Mouse (Mus musculus): ENCODE measurements around the gene Mea1. TPM values are rescaled to one million over a fixed set of nuclear protein-coding genes. Genes with fewer than 3 reads are reported as not detected.

Mea1 gene
- polyA plus RNA-seq, 1 experiment from 2014 or later: 240 TPM

DNA sequence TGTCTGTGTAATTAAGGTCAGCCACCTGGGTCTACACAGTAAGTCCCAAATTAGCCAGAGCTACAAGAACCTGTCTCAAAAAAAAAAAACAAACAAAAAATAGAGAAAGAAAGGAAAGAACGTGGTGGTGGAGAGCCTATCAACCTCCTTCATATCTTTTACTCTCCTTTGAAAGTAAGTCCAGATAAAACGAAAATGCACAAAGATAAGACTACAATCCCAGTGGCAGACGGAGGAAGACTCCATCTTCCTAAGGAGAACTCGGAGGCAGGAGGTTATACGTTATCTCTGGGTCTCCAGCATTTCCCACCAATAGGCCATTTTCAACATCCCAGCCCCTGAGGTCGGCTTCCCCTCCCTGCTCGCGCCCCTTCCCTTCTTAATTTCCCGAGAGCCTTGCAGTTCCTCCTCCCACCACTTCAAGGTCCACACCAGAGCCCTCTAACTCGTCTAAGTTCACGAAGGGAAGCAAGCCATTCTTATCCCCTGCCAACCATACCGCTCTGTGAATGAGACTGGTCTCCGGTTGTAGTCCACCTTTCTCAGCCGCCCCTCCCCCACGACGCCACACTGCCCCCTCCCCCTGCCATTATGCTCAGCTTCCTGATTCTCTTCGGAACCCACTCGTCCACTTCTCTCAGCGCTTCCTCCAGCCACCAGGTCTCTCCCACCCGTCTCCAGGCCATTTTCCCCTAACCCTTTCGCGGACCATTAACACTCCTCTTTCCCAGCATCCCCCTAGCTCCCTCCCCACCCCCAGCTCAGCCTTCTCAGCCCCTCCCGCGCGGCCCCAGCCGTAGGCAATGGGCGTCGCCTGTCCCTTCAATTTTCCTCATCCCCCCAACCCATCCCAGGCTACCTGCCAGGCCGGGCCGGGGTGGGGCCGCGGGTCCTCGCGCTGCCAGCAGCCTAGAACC is 1.5 kb downstream of the Mea1 start:
- H3K4me3 ChIP-seq (replicated peaks; ENCODE audit: low read depth, low read length): peak overlapping the region; percentile 82
- no peaks in the 10 kb centered on the region for H3K9me3 ChIP-seq (ENCODE audit: control insufficient read depth, low read length)
- peak overlapping the region; percentile 90 for H3K27ac ChIP-seq (replicated peaks; ENCODE audit: low read depth, low read length)
- peaks cover 19% of the 10 kb centered on the region for H3K4me1 ChIP-seq (ENCODE audit: control insufficient read depth, insufficient read depth, low read length)
- 1% methylated on average over 34 of the region's 34 CpGs for WGBS
- H3K36me3 ChIP-seq (ENCODE audit: control insufficient read depth, insufficient read depth, low read length): peaks cover 56% of the 10 kb centered on the region
- H3K27me3 ChIP-seq (ENCODE audit: control insufficient read depth, insufficient read depth, low read length): no peaks in the 10 kb centered on the region
- DNase-seq (peak; percentile 75), ATAC-seq (ENCODE audit: low FRiP score, low TSS enrichment) (no peak; the same call in none of the 2 replicates)
- peak overlapping the region; percentile 76 for H3K4me2 ChIP-seq (ENCODE audit: low read length)
- peak overlapping the region; percentile 69 for H3K9ac ChIP-seq (replicated peaks; ENCODE audit: low read length)

DNA sequence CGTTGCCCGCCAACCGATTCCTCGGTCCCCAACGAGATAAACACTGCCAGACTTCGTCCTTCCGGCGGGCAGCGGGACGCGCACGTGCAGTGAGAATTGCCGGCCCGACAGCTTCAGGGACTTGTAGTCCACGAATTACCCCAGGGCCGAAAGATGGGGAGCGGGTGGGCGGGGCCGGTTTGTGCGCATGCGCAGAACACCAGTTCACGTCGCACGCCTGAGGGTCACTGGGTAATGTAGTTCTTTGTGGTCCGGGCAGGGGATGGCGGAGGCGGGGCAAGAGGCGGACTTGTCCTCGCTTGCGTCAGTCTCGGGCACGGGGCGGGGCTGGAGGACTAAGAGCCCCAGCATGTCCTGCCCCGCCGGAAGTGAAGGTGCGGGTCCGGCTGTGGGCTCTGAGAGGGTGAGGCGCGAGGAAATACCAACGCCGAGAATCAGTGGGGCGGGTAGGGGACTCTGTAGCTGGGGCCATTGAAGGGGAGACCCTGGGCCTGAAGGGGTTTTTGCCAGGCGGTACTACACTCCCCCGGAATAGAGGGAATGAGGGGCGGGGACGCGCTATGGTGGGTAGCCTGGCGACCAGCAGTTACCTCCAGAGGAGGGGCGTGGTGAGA is 2.3 kb downstream of the Mea1 start, which contains the start of gene Klhdc3:
Gene Klhdc3, minus strand, starts transcription at position 155 of the 614 bp plus-strand sequence.
- DNase-seq (peak; percentile 99), ATAC-seq (ENCODE audit: low FRiP score, low TSS enrichment) (peak; percentile 98)
- peaks cover 19% of the 10 kb centered on the region for H3K4me1 ChIP-seq (ENCODE audit: control insufficient read depth, insufficient read depth, low read length)
- H3K36me3 ChIP-seq (ENCODE audit: control insufficient read depth, insufficient read depth, low read length): peaks cover 56% of the 10 kb centered on the region
- peak within 1 kb of the TSS; percentile 97 for H3K4me2 ChIP-seq (ENCODE audit: low read length)
- H3K4me3 ChIP-seq (replicated peaks; ENCODE audit: low read depth, low read length): peak within 1 kb of the TSS; percentile 82
- H3K9ac ChIP-seq (replicated peaks; ENCODE audit: low read length): peak within 1 kb of the TSS; percentile 69
- H3K27me3 ChIP-seq (ENCODE audit: control insufficient read depth, insufficient read depth, low read length): no peaks in the 10 kb centered on the region
- WGBS: under 1% methylated on average over 49 of the region's 49 CpGs
- no peaks in the 10 kb centered on the region for H3K9me3 ChIP-seq (ENCODE audit: control insufficient read depth, low read length)
- peak within 1 kb of the TSS; percentile 90 for H3K27ac ChIP-seq (replicated peaks; ENCODE audit: low read depth, low read length)

DNA sequence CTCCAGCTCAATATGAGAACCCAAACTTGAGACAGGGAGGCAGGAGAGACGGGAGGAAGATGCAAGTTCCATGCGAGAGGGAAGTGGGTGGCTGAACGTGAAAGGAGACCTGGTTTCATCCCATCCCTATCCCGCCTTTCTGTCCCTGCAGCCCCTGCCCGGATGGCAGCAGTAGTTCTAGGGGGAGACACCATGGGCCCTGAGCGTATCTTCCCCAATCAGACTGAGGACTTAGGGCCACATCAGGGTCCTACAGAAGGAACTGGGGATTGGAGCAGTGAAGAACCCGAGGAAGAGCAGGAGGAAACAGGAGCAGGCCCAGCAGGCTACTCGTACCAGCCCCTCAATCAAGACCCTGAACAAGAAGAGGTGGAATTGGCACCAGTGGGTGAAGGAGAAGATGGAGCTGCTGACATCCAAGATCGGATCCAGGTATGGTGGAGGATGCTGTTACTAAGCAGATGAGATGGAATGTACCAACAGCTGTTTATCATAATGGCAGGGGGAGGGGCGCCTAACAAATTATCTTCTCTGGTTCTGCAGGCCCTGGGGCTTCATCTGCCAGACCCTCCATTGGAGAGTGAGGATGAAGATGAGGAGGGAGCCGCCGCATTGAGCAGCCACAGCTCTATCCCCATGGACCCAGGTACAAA is 3.0 kb downstream of the Mea1 start:
- Histone ChIP-seq H3K4me1 (ENCODE audit: control insufficient read depth, insufficient read depth, low read length) (peaks cover 19% of the 10 kb centered on the region), H3K9ac (replicated peaks; ENCODE audit: low read length) (peak overlapping the region; percentile 62), H3K4me3 (replicated peaks; ENCODE audit: low read depth, low read length) (peak overlapping the region; percentile 82), H3K9me3 (ENCODE audit: control insufficient read depth, low read length) (no peaks in the 10 kb centered on the region), H3K27me3 (ENCODE audit: control insufficient read depth, insufficient read depth, low read length) (no peaks in the 10 kb centered on the region), H3K4me2 (ENCODE audit: low read length) (peak overlapping the region; percentile 97), H3K36me3 (ENCODE audit: control insufficient read depth, insufficient read depth, low read length) (peaks cover 56% of the 10 kb centered on the region), H3K27ac (replicated peaks; ENCODE audit: low read depth, low read length) (peak overlapping the region; percentile 61)
- DNase-seq (no peak), ATAC-seq (ENCODE audit: low FRiP score, low TSS enrichment) (no peak)
- WGBS: 24% methylated on average over 12 of the region's 12 CpGs

DNA sequence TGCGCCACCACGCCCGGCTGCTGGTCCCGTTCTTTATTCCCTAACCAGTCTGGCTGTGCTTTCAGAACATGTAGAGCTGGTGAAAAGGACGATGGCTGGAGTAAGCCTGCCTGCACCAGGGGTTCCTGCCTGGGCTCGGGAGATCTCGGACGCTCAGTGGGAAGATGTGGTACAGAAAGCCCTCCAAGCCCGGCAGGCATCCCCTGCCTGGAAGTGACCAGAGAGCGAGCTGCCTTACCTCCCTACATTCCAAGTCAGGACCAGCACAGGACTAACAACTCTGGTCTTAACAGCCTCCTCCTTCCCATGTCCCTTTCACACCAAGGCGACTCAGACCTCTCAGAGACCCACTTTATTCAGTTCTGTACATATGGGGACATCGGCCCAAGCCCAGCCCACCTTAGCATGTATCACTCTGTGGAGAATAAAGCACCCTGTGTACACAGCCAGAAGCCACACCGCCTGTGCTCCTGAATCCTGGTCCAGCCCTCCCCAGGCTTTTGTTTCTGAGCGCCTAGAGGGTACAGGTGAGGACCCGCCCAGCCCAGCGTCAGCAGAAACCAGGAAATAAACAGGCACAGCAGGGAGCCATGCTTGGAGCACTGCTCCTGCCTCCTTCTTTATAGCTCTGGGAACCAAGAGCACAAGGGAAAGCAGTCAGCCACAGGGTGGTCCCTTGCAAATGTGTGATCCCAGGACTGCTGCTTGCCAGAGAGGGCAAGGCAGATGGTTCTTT is 4.2 kb downstream of the Mea1 start:
- 84% methylated on average over 16 of the region's 16 CpGs for WGBS
- peaks cover 56% of the 10 kb centered on the region for H3K36me3 ChIP-seq (ENCODE audit: control insufficient read depth, insufficient read depth, low read length)
- H3K27me3 ChIP-seq (ENCODE audit: control insufficient read depth, insufficient read depth, low read length): no peaks in the 10 kb centered on the region
- H3K9ac ChIP-seq (replicated peaks; ENCODE audit: low read length): no peak overlapping the region
- no peaks in the 10 kb centered on the region for H3K9me3 ChIP-seq (ENCODE audit: control insufficient read depth, low read length)
- H3K4me1 ChIP-seq (ENCODE audit: control insufficient read depth, insufficient read depth, low read length): peaks cover 19% of the 10 kb centered on the region
- ATAC-seq (ENCODE audit: low FRiP score, low TSS enrichment): no peak
- no peak overlapping the region for H3K4me2 ChIP-seq (ENCODE audit: low read length)
- H3K27ac ChIP-seq (replicated peaks; ENCODE audit: low read depth, low read length): no peak overlapping the region
- no peak for DNase-seq
- no peak overlapping the region for H3K4me3 ChIP-seq (replicated peaks; ENCODE audit: low read depth, low read length)

DNA sequence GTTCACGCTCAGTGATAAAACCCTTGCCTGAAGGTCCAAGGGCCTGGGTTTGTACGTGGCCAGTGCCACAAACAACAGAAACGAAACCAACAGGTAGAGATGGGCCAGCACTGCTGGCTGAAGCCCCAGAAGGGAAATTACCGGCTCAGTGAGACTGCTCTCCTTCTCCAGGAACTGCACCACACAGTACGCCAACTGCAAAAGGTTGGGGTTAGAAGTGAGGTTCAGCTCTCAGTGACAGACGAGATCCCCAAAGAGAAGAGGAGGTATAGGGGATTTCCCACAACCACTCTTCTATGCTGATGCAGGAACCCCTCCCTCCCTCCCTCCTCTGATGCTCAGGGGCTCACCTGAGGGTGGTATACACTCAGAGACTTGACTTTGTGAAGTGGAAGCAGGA is 7.3 kb downstream of the Mea1 start:
- Histone ChIP-seq H3K4me1 (ENCODE audit: control insufficient read depth, insufficient read depth, low read length) (peaks cover 7% of the 10 kb centered on the region), H3K9me3 (ENCODE audit: control insufficient read depth, low read length) (no peaks in the 10 kb centered on the region), H3K27me3 (ENCODE audit: control insufficient read depth, insufficient read depth, low read length) (no peaks in the 10 kb centered on the region), H3K36me3 (ENCODE audit: control insufficient read depth, insufficient read depth, low read length) (peaks cover 53% of the 10 kb centered on the region), H3K4me2 (ENCODE audit: low read length) (no peak overlapping the region), H3K27ac (replicated peaks; ENCODE audit: low read depth, low read length) (no peak overlapping the region), H3K9ac (replicated peaks; ENCODE audit: low read length) (no peak overlapping the region), H3K4me3 (replicated peaks; ENCODE audit: low read depth, low read length) (no peak overlapping the region)
- 94% methylated on average over 6 of the region's 6 CpGs for WGBS
- ATAC-seq (ENCODE audit: low FRiP score, low TSS enrichment) (no peak), DNase-seq (no peak)

GRCm38 (mm10) chr17:46690665-46691064 is 12.1 kb downstream of the Mea1 start:
- Histone ChIP-seq H3K4me1 (ENCODE audit: control insufficient read depth, insufficient read depth, low read length) (no peaks in the 10 kb centered on the region), H3K27me3 (ENCODE audit: control insufficient read depth, insufficient read depth, low read length) (no peaks in the 10 kb centered on the region), H3K9ac (replicated peaks; ENCODE audit: low read length) (no peak overlapping the region), H3K4me2 (ENCODE audit: low read length) (no peak overlapping the region), H3K9me3 (ENCODE audit: control insufficient read depth, low read length) (no peaks in the 10 kb centered on the region), H3K36me3 (ENCODE audit: control insufficient read depth, insufficient read depth, low read length) (peaks cover 21% of the 10 kb centered on the region), H3K4me3 (replicated peaks; ENCODE audit: low read depth, low read length) (no peak overlapping the region), H3K27ac (replicated peaks; ENCODE audit: low read depth, low read length) (no peak overlapping the region)
- no peak for DNase-seq
- 94% methylated on average over 12 of the region's 12 CpGs for WGBS
- ATAC-seq (ENCODE audit: low FRiP score, low TSS enrichment): no peak

DNA sequence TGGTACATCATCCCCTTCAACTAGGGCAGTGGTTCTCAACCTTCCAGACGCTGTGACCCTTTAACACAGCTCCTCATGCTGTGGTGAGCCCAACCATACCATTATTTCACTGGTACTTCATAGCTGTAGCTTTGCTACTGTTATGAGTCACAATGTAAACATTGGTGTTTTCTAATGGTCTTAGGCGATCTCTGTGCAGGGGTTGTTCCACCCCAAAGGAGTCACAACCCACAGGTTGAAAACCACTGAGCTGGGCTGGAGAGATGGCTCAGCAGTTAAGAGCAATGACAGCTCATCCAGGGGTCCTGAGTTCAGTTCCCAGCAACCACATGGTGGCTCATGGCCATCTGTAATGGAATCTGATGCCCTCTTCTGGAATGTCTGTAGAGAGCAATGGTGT is 12.8 kb downstream of the Mea1 start:
- Histone ChIP-seq H3K4me2 (ENCODE audit: low read length) (no peak overlapping the region), H3K27me3 (ENCODE audit: control insufficient read depth, insufficient read depth, low read length) (no peaks in the 10 kb centered on the region), H3K36me3 (ENCODE audit: control insufficient read depth, insufficient read depth, low read length) (peaks cover 14% of the 10 kb centered on the region), H3K27ac (replicated peaks; ENCODE audit: low read depth, low read length) (no peak overlapping the region), H3K4me1 (ENCODE audit: control insufficient read depth, insufficient read depth, low read length) (no peaks in the 10 kb centered on the region), H3K9ac (replicated peaks; ENCODE audit: low read length) (no peak overlapping the region), H3K4me3 (replicated peaks; ENCODE audit: low read depth, low read length) (no peak overlapping the region), H3K9me3 (ENCODE audit: control insufficient read depth, low read length) (no peaks in the 10 kb centered on the region)
- ATAC-seq (ENCODE audit: low FRiP score, low TSS enrichment) (no peak), DNase-seq (no peak)
- WGBS: 94% methylated on average over 2 of the region's 2 CpGs

- no peaks in the 10 kb centered on the region for H3K4me1 ChIP-seq (ENCODE audit: control insufficient read depth, insufficient read depth, low read length)
- DNase-seq (no peak), ATAC-seq (ENCODE audit: low FRiP score, low TSS enrichment) (no peak)
- no peaks in the 10 kb centered on the region for H3K27me3 ChIP-seq (ENCODE audit: control insufficient read depth, insufficient read depth, low read length)
- no peak overlapping the region for H3K27ac ChIP-seq (replicated peaks; ENCODE audit: low read depth, low read length)
- H3K9me3 ChIP-seq (ENCODE audit: control insufficient read depth, low read length): no peaks in the 10 kb centered on the region
- H3K9ac ChIP-seq (replicated peaks; ENCODE audit: low read length): no peak overlapping the region
- peaks cover 15% of the 10 kb centered on the region for H3K36me3 ChIP-seq (ENCODE audit: control insufficient read depth, insufficient read depth, low read length)
- H3K4me3 ChIP-seq (replicated peaks; ENCODE audit: low read depth, low read length): no peak overlapping the region
- 54% methylated on average over 1 of the region's 1 CpGs for WGBS
- no peak overlapping the region for H3K4me2 ChIP-seq (ENCODE audit: low read length)
These were observed 16.0 kb downstream of the Mea1 start for GRCm38 (mm10) chr17:46694517-46695063.
